Mouse (Mus musculus): Measurements from ENCODE around the gene Jund.
A peak's percentile ranks its signal among the peaks of the same experiment; 100 is the strongest.

Gene Jund

GRCm38 (mm10) chr8:70725792-70726447 lies 27.2 kb downstream of the Jund start:
- no peak for DNase-seq (ENCODE audit: low spot score in 2 of 2)

GRCm38 (mm10) chr8:70726721-70727120 lies 28.0 kb downstream of the Jund start:
- no peak for DNase-seq (ENCODE audit: low spot score in 2 of 2)

GRCm38 (mm10) chr8:70729808-70730475 lies 31.2 kb downstream of the Jund start:
- no peak for DNase-seq (ENCODE audit: low spot score in 2 of 2)

GRCm38 (mm10) chr8:70730956-70731355 lies 32.2 kb downstream of the Jund start:
- DNase-seq (ENCODE audit: low spot score in 2 of 2) = no peak

- no peak for DNase-seq (ENCODE audit: low spot score in 2 of 2)
Measured at GRCm38 (mm10) chr8:70737705-70738104, 39.0 kb downstream of the Jund start.

- DNase-seq (ENCODE audit: low spot score in 2 of 2) = no peak
Measured at GRCm38 (mm10) chr8:70738211-70738610, 39.5 kb downstream of the Jund start.

- no peak for DNase-seq (ENCODE audit: low spot score in 2 of 2)
Measured at GRCm38 (mm10) chr8:70741661-70742060, 42.9 kb downstream of the Jund start.

GRCm38 (mm10) chr8:70742176-70742575 lies 43.4 kb downstream of the Jund start:
- no peak for DNase-seq (ENCODE audit: low spot score in 2 of 2)

- DNase-seq (ENCODE audit: low spot score in 2 of 2) = no peak
Measured at GRCm38 (mm10) chr8:70742981-70743655, 44.4 kb downstream of the Jund start.

- DNase-seq (ENCODE audit: low spot score in 2 of 2) = no peak
Measured at GRCm38 (mm10) chr8:70743656-70744590, 45.2 kb downstream of the Jund start.

GRCm38 (mm10) chr8:70744806-70745205 lies 46.1 kb downstream of the Jund start:
- DNase-seq (ENCODE audit: low spot score in 2 of 2) = no peak

GRCm38 (mm10) chr8:70745691-70746220 lies 47.0 kb downstream of the Jund start:
- DNase-seq (ENCODE audit: low spot score in 2 of 2) = no peak

- DNase-seq (ENCODE audit: low spot score in 2 of 2) = no peak
Measured at GRCm38 (mm10) chr8:70746676-70747075, 47.9 kb downstream of the Jund start.

- DNase-seq (ENCODE audit: low spot score in 2 of 2) = no peak
Measured at GRCm38 (mm10) chr8:70747211-70747890, 48.6 kb downstream of the Jund start.

- no peak for DNase-seq (ENCODE audit: low spot score in 2 of 2)
Measured at GRCm38 (mm10) chr8:70748246-70749096, 49.7 kb downstream of the Jund start.

- peak in 1 of 2 experiments; percentile 8 for DNase-seq (ENCODE audit: low spot score in 2 of 2)
Measured at GRCm38 (mm10) chr8:70749097-70749674, 50.4 kb downstream of the Jund start.

Data from frontal cortex, postnatal 14 days (tissue).